Mouse (Mus musculus) ES-E14 (cell line): Measurements from ENCODE around the gene Cited4.

Experiments
- CHD2 ChIP-seq: IDR thresholded peaks from 2 replicates; pipeline ENCODE4 v1.6.1; 2014; ENCODE audit warnings: mild to moderate bottlenecking, low read depth, low read length, inconsistent platforms
- MAFK ChIP-seq: IDR thresholded peaks from 2 replicates; pipeline ENCODE4 v1.6.1; 2014; ENCODE audit warnings: mild to moderate bottlenecking, low read depth, low read length, inconsistent platforms; ENCODE audit not compliant: insufficient read depth
- ZNF384 ChIP-seq: IDR thresholded peaks from 2 replicates; pipeline ENCODE4 v1.6.1; 2012; ENCODE audit warnings: low read depth, low read length, inconsistent platforms

DNA sequence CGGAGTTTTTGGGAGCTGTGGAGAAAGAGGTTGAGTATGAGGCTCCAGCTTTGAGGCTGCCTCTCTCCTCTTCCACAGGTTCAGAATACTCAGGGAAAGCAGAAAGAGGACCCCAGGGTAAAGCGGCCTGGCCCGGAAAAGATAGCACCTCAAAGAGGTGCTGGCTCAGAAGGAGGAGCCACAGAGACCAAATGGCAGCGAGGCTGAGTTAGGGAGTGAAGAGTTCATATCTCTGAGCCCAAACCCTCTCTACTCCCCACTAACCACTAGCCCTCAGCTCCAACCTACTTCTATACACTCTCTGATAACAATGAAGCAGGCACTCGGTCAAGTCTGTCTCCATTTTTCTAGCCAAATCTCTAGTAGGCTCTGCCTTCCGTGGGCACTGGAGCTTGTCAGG, 34.5 kb upstream of the Cited4 start:
- no peak for TF ChIP-seq CHD2
- TF ChIP-seq MAFK, result no peak
- TF ChIP-seq ZNF384, result no peak
